Mouse (Mus musculus) liver, embryonic 14.5 days (tissue): ENCODE measurements around the gene Dgkz.

Experiments
- CTCF ChIP-seq: IDR thresholded peaks from 2 replicates; pipeline ENCODE4 v1.5.1; 2016; ENCODE audit warnings: antibody characterized with exemption, low read depth, control low read depth
- EP300 ChIP-seq: IDR thresholded peaks from 2 replicates; pipeline ENCODE4 v1.6.1; 2016; ENCODE audit warnings: antibody characterized with exemption, low read depth

DNA sequence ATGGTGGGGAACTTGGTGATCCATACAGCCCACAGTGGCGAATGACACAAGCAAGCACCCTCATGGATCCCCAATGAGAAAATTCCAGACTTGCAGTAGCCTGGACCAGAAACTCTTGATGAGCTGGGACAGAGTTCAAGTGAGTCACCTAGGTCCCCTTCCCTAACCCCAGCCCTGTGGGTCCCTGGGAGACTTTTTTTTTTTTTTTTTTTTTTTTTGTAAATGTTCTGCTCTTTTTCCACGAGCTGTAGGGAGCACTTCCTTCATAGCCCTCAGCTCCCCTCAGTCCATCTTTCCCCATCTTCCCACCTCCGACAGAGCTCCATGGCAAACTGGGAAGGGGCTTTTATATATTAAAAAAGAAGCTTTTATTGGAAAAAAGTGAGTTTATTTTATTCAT, 46.2 kb downstream of the Dgkz start:
- TF ChIP-seq CTCF (no peak), EP300 (no peak)
